Mouse (Mus musculus) liver, embryonic 18 days (tissue): ENCODE results near the gene Nudt12. TPM values are rescaled to one million over a fixed set of nuclear protein-coding genes. Genes with fewer than 3 reads are reported as not detected.

Source experiments
- polyA plus RNA-seq: library from polyadenylated mRNA; depleted of rRNA; stranded (reverse); fragments of >200 nt; gene quantifications from 2 replicates; pipeline ENCODE4 v1.2.3, GENCODE M21; 2012; rRNA removed

The Nudt12 gene
- polyA plus RNA-seq, result 5.1 and 6.5 TPM in 2 replicates

DNA sequence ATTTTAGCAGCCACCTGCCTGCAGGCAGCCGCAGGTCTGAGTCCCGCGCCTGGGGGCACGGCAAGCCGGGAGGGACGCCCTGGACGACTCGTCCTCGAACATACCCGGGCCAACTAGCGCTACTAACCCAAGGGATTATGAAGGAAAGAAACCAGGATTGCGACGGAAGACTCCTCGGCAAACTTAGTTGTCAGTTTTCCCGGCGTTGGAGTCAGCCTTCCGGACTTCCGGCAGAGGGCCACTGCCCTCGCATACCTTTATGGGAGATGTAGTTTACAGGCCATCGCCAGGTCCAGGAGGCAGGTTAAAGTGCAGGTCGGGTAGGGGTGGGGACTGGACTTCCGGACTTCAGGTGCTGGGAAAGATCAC is at the start of gene Nudt12:
TSS of gene Nudt12 (minus strand) at position 282 of the 369 bp plus-strand sequence.

DNA sequence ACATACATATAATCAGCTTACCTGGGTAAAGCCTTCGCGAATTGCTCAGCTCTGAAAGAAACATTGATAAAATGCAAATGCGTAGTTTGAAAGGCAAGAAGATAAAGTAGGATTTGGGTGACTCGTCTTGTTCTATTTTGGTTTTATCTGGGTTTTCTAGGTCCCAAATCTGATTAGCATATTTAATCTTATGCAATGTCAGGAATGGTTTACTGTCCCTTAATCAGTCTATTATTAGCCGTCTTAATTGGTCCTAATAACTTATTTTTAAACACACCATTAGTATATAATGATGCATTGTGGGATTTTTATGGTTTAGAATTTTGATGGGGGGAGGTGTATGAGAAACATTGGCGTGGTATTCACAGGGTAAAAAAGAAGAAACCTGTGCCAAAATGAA is 21.9 kb downstream of the Nudt12 start, which contains the start of gene Pdzph1:
TSS of gene Pdzph1 (minus strand) at position 101 of the 400 bp plus-strand sequence.

Other genes with a start within 250 kb of the Nudt12 start
- 0.04 TPM in 1 of 2 replicates, not detected in the other for gene Pdzph1, start 22.0 kb downstream of the Nudt12 start, polyA plus RNA-seq